Mouse (Mus musculus) layer of hippocampus, adult 2 months (tissue): ENCODE data around the gene Hmga2. TPM values are rescaled to one million over a fixed set of nuclear protein-coding genes. Genes with fewer than 3 reads are reported as not detected.

ENCODE experiments used
- DNase-seq, 2 experiments: peaks; one replicate each; pipeline ENCODE4 v3.0.0; 2022; ENCODE audit warnings: low spot score in 2 of 2
- H3K27ac ChIP-seq: fragments of 200-600 bp; 2 replicates; pipeline ENCODE4 v1.8.1; 2022
- H3K4me3 ChIP-seq: fragments of 200-600 bp; 2 replicates; pipeline ENCODE4 v1.8.1; 2022; ENCODE audit warnings: mild to moderate bottlenecking
- CTCF ChIP-seq: fragments of 200-600 bp; conservative IDR thresholded peaks from 2 replicates; pipeline ENCODE4 v1.8.1; 2022; ENCODE audit warnings: antibody characterized with exemption, mild to moderate bottlenecking, moderate library complexity
- total RNA-seq, 2 experiments: library from RNA; stranded (reverse); gene quantifications; 2 replicates each; pipeline ENCODE4 v1.2.3; 2021

Hmga2 gene
- total RNA-seq, 2 experiments from 2014 or later: 0.13 TPM; not detected in 1

- H3K4me3 ChIP-seq: no peak overlapping the region
- no peak for TF ChIP-seq CTCF
- no peak for DNase-seq
- no peak overlapping the region for H3K27ac ChIP-seq
Measured at GRCm38 (mm10) chr10:120449661-120450284, 26.5 kb downstream of the Hmga2 start.

DNA sequence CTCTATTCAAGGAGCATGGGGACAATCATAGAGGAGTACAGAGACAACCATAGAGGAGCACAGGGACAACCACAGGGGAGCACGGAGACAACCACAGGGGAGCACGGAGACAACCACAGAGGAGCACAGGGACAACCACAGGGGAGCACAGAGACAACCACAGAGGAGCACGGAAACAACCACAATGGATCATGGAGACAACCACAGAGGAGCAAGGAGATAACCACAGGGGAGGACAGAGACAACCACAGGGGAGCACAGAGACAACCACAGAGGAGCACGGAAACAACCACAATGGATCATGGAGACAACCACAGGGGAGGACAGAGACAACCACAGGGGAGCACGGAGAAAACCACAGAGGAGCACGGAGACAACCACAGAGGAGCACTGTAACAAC, 29.5 kb downstream of the Hmga2 start:
- no peak overlapping the region for H3K27ac ChIP-seq
- no peak for DNase-seq
- H3K4me3 ChIP-seq: no peak overlapping the region
- TF ChIP-seq CTCF: no peak

DNA sequence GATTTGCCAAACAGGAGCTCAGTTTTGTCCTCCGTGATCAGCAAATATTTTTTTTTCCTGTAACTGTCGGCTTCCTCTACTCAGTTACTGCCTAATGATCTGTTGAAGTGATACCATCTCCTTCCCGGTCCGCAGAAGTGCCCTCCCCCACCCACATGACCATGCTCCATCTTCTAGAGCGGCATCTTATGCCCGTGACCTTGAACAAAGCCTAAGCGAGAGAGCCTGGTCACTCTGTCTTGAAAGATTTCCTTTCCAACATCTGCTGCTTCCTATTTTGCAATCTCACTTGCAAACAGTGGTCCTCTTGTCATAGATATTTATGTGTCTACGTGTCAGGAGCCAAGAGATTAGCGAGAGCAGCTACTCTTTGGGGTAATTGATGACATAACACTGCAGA, 30.1 kb downstream of the Hmga2 start:
- no peak for DNase-seq
- H3K4me3 ChIP-seq: no peak overlapping the region
- no peak overlapping the region for H3K27ac ChIP-seq
- TF ChIP-seq CTCF: no peak

DNA sequence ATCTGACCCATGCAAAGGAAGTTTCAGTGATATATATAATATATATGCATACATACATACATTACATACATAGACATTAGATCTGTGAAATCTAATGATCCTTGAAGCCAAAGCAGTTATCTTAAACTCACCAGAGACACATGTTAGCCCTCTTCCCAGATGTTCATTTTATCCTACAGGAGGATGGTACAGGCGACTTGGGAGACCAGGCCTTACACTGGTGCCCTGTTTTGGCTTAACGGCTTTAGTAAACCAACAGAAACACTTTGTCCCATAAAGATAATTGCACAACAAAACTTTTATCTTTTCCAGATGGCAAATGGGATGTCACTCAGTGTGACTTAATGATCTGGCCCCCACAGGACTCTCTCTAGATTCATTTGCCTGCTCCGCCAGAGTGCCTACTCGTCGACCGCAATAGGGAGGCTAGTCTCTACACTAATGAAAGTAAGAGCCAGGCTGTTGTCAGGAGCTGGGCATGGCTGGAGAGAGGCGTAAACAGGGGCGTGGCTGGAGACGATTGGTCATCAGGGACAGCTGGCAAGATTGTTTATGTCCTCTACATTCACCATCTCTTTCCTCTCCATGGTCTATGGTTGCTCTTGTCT, 31.7 kb downstream of the Hmga2 start:
- Histone ChIP-seq H3K27ac (no peak overlapping the region), H3K4me3 (no peak overlapping the region)
- no peak for TF ChIP-seq CTCF
- no peak for DNase-seq

- DNase-seq: no peak
- no peak for TF ChIP-seq CTCF
- Histone ChIP-seq H3K4me3 (no peak overlapping the region), H3K27ac (no peak overlapping the region)
Measured at GRCm38 (mm10) chr10:120443757-120444311, 32.4 kb downstream of the Hmga2 start.

DNA sequence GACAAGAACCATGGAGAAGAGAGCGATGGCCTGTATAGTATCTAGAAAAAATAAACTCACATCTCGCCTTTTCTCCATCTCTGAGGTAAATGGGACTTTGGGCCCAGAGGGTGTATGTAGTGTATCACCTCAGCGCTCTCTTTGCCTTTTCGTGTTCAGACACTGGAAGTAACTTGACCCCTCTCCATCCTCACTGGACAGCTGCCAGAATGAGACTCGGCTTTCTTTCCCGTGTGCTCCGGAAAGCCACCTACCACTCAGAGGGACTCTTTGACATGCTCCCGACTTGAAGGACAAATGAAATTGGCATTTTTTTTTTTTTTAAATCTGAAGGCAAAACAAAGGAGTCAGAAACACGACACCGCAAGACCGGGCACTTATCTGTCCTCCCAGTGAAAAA, 35.0 kb downstream of the Hmga2 start:
- no peak for DNase-seq
- TF ChIP-seq CTCF: no peak
- Histone ChIP-seq H3K4me3 (no peak overlapping the region), H3K27ac (no peak overlapping the region)

DNA sequence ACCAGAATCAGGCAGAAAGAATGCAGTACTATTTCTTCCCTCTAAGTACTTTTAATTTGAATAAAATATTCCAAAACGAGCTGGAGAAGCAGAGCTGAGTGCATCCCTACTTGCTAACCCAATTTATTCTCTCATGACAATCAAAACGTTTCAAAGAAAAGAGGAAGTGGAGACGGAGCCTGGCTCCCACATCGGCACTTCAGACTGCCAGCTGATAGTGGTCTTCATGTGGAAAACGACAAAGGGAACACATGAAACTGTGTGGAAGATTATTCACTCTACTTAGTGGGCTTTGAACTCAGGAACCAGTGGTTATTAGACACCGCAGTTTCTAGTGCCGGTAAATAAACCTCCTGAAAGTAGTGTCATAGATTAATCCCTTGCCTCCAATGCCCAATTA, 41.8 kb downstream of the Hmga2 start:
- TF ChIP-seq CTCF: no peak
- DNase-seq: no peak
- H3K4me3 ChIP-seq: no peak overlapping the region
- no peak overlapping the region for H3K27ac ChIP-seq

- H3K27ac ChIP-seq: no peak overlapping the region
- DNase-seq: no peak
- no peak for TF ChIP-seq CTCF
- no peak overlapping the region for H3K4me3 ChIP-seq
Measured at GRCm38 (mm10) chr10:120433463-120433815, 42.8 kb downstream of the Hmga2 start.

DNA sequence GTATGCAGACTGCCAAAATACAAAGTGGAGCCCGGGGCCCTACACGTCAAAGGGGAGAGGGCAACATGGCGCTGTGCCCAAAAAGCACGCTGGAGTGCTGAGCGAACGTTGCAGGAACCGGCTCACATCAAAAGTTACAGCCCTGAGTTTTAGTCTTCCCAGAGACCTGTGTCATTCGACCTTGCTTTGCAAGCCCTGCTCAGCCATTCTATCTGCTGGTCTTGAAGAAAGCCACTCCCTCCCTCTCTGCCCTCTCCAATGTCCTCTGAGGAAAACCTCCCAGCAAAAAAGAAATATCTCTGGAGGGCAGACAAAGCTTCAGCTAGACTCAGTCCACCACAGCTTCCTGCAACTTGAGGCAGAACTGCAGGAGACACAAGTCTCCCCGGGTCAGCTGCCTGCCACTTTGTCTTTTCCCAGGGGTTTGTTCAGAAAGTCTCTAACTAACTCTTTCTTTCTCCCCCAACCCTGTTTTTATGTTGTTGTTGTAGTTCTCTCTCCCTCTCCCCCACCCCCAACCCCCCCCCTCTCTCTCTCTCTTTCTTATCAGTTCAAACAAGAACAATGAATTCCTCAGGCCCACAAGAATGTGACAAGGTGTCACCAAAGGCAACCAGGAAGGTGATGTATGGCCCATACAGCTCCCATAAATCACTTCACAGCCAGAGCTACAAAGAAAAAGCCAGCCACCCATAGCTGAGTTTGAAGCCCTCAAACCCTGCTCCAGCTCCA, 43.4 kb downstream of the Hmga2 start:
- Histone ChIP-seq H3K4me3 (no peak overlapping the region), H3K27ac (no peak overlapping the region)
- TF ChIP-seq CTCF: no peak
- DNase-seq: no peak

DNA sequence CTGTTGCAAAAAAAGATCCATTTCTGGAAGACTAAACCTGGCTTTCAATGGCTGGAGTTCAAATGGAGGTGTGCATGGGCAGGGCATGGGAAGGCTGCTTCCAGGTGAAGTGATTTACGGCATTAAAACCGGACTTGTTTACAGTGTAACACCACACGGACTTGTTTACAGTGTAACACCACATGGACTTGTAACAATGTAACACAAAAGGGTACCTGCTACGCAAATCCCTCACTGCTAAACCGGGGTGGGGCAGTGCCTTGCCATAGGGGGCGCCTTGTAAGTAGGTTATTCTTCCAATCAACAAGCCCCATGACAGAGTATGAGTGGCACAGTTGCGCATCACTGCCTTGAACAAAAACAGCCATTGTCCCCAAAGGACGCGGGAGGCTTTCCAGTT, 44.2 kb downstream of the Hmga2 start:
- TF ChIP-seq CTCF: no peak
- Histone ChIP-seq H3K4me3 (no peak overlapping the region), H3K27ac (no peak overlapping the region)
- no peak for DNase-seq

DNA sequence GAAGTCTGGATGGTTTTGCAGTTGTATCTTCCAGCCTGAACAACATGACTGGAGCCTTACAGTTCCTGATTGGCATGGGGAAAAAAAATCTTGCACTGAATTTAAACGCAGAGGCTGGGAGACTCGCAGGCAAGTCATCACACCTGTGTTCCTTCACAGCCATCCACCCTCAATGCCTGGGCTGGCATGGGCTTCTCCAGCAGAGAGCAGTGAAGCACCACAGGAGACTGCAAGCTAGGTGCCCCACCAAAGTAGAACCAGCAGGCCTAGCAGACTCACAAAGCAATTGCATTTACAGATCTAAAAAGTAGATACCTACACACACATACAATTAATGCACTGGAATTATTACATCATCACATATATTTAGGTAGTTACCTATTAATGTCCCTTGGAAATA, 44.8 kb downstream of the Hmga2 start:
- Histone ChIP-seq H3K27ac (no peak overlapping the region), H3K4me3 (no peak overlapping the region)
- peak; percentile 65 for TF ChIP-seq CTCF
- DNase-seq: no peak

DNA sequence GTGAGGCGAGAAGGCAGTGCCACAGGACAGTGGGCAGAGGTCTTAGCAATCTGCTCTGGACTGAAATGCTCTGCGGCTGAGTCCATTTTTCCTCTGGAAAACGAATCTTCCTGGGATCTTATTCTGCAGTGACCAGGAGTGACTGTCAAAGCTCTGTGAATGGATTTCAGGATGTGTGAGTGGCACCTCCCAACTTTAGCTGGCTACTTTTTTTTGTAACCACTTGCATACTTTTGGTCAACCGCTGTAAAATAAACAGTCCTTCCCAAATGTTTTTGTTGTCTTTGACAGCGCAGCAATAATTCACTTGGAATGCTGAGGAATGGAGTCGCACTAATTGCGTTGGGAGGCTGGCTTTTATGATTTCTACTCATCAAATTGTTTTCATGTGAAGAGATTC, 45.8 kb downstream of the Hmga2 start:
- no peak for DNase-seq
- TF ChIP-seq CTCF: no peak
- H3K27ac ChIP-seq: no peak overlapping the region
- H3K4me3 ChIP-seq: no peak overlapping the region

DNA sequence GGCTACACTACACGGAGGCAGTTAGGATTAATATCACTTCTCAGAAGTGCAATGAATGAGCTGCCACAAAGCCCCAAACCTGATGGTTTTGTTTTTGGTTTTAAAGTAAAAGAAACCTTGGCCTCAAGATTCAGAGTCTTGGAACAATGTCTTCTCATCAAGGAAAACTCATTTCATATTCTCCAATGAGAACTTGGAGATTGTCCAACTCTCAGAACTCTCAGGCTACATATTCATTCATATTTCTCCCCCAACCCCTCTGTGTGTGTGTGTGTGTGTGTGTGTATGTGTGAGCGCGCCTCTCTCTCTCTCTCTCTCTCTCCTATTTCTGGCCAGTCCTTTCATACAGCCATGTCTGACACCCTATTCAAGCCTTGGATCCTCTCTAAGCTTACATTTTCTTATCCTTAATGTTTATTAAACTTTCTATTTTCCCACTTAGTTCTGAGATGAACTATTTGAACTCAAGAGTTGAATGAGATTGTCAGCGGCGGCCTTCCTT, 46.5 kb downstream of the Hmga2 start:
- Histone ChIP-seq H3K27ac (no peak overlapping the region), H3K4me3 (no peak overlapping the region)
- no peak for DNase-seq
- TF ChIP-seq CTCF: no peak
